Mouse (Mus musculus): ENCODE results near the gene Cables2. TPM values are rescaled to one million over a fixed set of nuclear protein-coding genes. Genes with fewer than 3 reads are reported as not detected.

Gene Cables2
- polyA plus RNA-seq, 1 experiment from 2014 or later, result 33.3 TPM

DNA sequence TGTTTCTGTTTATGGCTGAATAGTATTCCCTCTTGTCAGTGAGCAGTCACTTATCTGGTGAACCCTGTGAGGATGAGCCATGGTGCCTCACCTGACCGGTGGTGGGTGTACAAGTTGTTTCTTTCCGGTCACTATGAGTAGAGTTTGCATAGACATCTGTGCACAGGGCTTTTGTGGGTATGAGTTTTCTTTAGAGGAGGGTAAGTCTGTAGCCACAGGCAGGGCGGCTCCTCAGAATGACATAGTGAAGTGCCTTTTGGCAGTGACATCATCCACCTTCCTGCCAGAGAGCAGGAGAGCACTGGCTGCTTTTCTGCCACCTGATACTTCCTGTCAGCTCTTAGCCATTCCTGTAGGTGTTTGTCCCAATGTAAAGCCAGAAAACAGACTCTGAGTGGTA is 32.2 kb upstream of the Cables2 start:
- no peaks in the 10 kb centered on the region for H3K9me3 ChIP-seq (ENCODE audit: control insufficient read depth, low read length)
- 87% methylated on average over 3 of the region's 3 CpGs for WGBS
- no peak for ATAC-seq (ENCODE audit: low read depth)
- H3K27ac ChIP-seq (ENCODE audit: low read depth, low read length), result no peak overlapping the region
- no peaks in the 10 kb centered on the region for H3K4me1 ChIP-seq (ENCODE audit: control insufficient read depth, insufficient read depth, low read length)
- no peaks in the 10 kb centered on the region for H3K27me3 ChIP-seq (ENCODE audit: control insufficient read depth, insufficient read depth, low read length)
- no peak overlapping the region for H3K4me3 ChIP-seq (ENCODE audit: low read depth, low read length)
- no peak overlapping the region for H3K9ac ChIP-seq (replicated peaks; ENCODE audit: low read depth, low read length)
- H3K36me3 ChIP-seq (ENCODE audit: control insufficient read depth, insufficient read depth, low read length), result no peaks in the 10 kb centered on the region
- no peak overlapping the region for H3K4me2 ChIP-seq (ENCODE audit: low read depth, low read length)

DNA sequence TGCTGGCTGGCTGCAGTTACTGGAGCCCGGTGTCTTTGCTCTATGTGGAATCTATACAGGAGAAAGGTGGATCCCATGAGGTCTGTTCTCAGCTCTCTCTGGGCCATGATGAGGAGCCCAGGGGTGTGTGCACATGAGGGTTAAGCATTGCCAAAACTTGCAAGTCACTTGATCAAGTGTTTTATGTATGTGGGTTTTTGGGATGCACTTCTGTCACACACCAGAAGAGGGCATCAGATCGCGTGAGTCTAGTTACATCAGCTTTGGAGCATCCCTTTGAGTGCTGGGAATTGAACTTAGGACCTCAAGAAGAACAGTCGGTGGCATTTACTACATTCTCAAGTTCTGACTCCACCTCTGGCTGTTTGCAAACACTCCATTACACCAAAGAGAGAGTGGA is 31.3 kb upstream of the Cables2 start:
- 61% methylated on average over 4 of the region's 4 CpGs for WGBS

DNA sequence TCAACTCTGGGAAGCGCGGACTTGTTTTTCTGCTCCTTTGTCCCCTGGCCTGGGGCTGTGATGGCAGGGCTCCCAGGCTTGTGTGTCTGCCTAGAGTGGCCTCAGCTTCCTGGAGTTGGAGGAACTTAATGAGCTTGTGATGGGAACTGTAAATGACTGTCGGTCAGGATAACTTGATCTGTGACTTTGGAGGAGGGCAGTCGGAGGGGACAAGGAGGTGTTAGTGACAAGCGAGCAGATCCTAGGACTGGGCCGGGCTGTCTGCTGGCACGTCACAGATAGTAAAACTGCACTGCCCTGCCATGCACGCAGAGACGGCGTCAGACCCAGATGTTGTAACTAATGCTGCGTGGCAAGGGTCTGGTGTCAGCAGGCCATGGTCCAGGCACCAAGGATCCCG is 30.2 kb upstream of the Cables2 start:
- Histone ChIP-seq H3K4me2 (ENCODE audit: low read depth, low read length) (no peak overlapping the region), H3K36me3 (ENCODE audit: control insufficient read depth, insufficient read depth, low read length) (no peaks in the 10 kb centered on the region), H3K4me3 (ENCODE audit: low read depth, low read length) (no peak overlapping the region), H3K27ac (ENCODE audit: low read depth, low read length) (no peak overlapping the region), H3K9me3 (ENCODE audit: control insufficient read depth, low read length) (no peaks in the 10 kb centered on the region), H3K27me3 (ENCODE audit: control insufficient read depth, insufficient read depth, low read length) (no peaks in the 10 kb centered on the region), H3K4me1 (ENCODE audit: control insufficient read depth, insufficient read depth, low read length) (no peaks in the 10 kb centered on the region), H3K9ac (replicated peaks; ENCODE audit: low read depth, low read length) (no peak overlapping the region)
- 91% methylated on average over 12 of the region's 12 CpGs for WGBS
- no peak for ATAC-seq (ENCODE audit: low read depth)

More for the DNA sequence above, 31.3 kb upstream of the Cables2 start:
- H3K9me3 ChIP-seq (ENCODE audit: control insufficient read depth, low read length), result no peaks in the 10 kb centered on the region
- H3K9ac ChIP-seq (replicated peaks; ENCODE audit: low read depth, low read length), result no peak overlapping the region
- no peak overlapping the region for H3K27ac ChIP-seq (ENCODE audit: low read depth, low read length)
- ATAC-seq (ENCODE audit: low read depth), result no peak
- H3K4me3 ChIP-seq (ENCODE audit: low read depth, low read length), result no peak overlapping the region
- no peaks in the 10 kb centered on the region for H3K4me1 ChIP-seq (ENCODE audit: control insufficient read depth, insufficient read depth, low read length)
- H3K4me2 ChIP-seq (ENCODE audit: low read depth, low read length), result no peak overlapping the region
- H3K27me3 ChIP-seq (ENCODE audit: control insufficient read depth, insufficient read depth, low read length), result no peaks in the 10 kb centered on the region
- no peaks in the 10 kb centered on the region for H3K36me3 ChIP-seq (ENCODE audit: control insufficient read depth, insufficient read depth, low read length)

DNA sequence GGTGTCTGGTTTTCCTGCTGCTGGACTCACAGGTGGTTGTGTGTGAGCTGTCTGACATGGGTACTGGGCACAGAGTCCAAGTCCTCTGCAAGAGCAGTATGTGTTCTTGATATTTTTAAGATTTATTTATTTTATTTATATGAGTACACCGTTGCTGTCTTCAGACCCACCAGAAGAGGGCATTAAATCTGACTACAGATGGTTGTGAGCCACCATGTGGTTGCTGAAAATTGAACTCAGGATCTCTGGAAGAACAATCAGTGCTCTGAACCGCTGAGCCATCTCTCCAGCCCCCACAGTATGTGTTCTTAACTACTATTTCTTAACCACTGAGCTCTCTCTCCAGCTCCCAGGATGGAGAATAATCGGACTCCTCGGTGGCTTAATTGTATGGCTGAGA is 28.9 kb upstream of the Cables2 start:
- ATAC-seq (ENCODE audit: low read depth), result no peak
- H3K27me3 ChIP-seq (ENCODE audit: control insufficient read depth, insufficient read depth, low read length), result no peaks in the 10 kb centered on the region
- H3K4me1 ChIP-seq (ENCODE audit: control insufficient read depth, insufficient read depth, low read length), result no peaks in the 10 kb centered on the region
- H3K4me2 ChIP-seq (ENCODE audit: low read depth, low read length), result no peak overlapping the region
- no peak overlapping the region for H3K4me3 ChIP-seq (ENCODE audit: low read depth, low read length)
- H3K9me3 ChIP-seq (ENCODE audit: control insufficient read depth, low read length), result no peaks in the 10 kb centered on the region
- H3K9ac ChIP-seq (replicated peaks; ENCODE audit: low read depth, low read length), result no peak overlapping the region
- 78% methylated on average over 4 of the region's 4 CpGs for WGBS
- H3K27ac ChIP-seq (ENCODE audit: low read depth, low read length), result no peak overlapping the region
- H3K36me3 ChIP-seq (ENCODE audit: control insufficient read depth, insufficient read depth, low read length), result no peaks in the 10 kb centered on the region

DNA sequence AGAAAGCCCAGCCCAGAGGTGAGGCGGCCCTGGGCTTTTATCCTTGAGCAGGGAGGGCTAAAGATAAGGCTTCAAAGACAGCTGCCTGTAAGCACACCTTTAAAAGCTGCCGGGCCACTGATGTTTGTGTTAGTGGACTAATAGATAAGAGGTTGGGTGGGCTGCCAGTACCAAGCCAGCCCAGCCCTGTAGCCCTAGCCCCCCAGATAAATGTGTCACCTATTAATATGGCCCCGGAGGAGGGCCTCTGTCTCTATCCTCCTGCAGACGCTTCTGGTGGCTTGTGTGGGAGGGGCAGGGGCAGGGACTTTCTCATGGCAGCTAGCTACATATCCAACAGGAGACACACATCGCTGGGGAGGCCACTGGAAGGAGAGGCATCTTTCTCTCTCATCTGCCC is 27.5 kb upstream of the Cables2 start:
- 58% methylated on average over 5 of the region's 5 CpGs for WGBS
- H3K36me3 ChIP-seq (ENCODE audit: control insufficient read depth, insufficient read depth, low read length), result no peaks in the 10 kb centered on the region
- H3K4me3 ChIP-seq (ENCODE audit: low read depth, low read length), result no peak overlapping the region
- no peaks in the 10 kb centered on the region for H3K4me1 ChIP-seq (ENCODE audit: control insufficient read depth, insufficient read depth, low read length)
- ATAC-seq (ENCODE audit: low read depth), result no peak
- no peak overlapping the region for H3K4me2 ChIP-seq (ENCODE audit: low read depth, low read length)
- H3K9me3 ChIP-seq (ENCODE audit: control insufficient read depth, low read length), result no peaks in the 10 kb centered on the region
- no peaks in the 10 kb centered on the region for H3K27me3 ChIP-seq (ENCODE audit: control insufficient read depth, insufficient read depth, low read length)
- H3K27ac ChIP-seq (ENCODE audit: low read depth, low read length), result no peak overlapping the region
- H3K9ac ChIP-seq (replicated peaks; ENCODE audit: low read depth, low read length), result no peak overlapping the region

DNA sequence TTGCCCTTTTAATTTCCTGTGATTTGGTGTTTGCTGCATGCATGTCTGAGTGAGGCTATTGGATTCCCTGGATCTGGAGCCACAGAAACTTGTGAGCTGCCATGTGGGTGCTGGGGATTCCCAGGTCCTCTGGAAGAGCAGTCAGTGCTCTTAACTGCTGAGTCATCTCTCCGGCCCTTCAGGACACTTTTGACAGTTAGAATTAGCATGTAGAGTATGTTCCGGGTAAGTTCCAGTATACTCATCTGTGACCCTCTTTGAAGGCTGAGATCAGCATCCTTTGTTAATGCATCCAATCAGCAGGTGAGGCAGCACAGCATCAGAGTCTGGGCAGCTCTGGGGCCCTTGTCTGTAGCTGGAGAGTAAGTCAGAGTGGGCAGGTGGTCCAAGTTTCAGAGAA is 27.0 kb upstream of the Cables2 start:
- H3K36me3 ChIP-seq (ENCODE audit: control insufficient read depth, insufficient read depth, low read length), result no peaks in the 10 kb centered on the region
- H3K4me2 ChIP-seq (ENCODE audit: low read depth, low read length), result no peak overlapping the region
- H3K9me3 ChIP-seq (ENCODE audit: control insufficient read depth, low read length), result no peaks in the 10 kb centered on the region
- H3K9ac ChIP-seq (replicated peaks; ENCODE audit: low read depth, low read length), result no peak overlapping the region
- WGBS, result 88% methylated on average over 2 of the region's 2 CpGs
- H3K4me3 ChIP-seq (ENCODE audit: low read depth, low read length), result no peak overlapping the region
- H3K4me1 ChIP-seq (ENCODE audit: control insufficient read depth, insufficient read depth, low read length), result no peaks in the 10 kb centered on the region
- no peak overlapping the region for H3K27ac ChIP-seq (ENCODE audit: low read depth, low read length)
- no peak for ATAC-seq (ENCODE audit: low read depth)
- no peaks in the 10 kb centered on the region for H3K27me3 ChIP-seq (ENCODE audit: control insufficient read depth, insufficient read depth, low read length)

DNA sequence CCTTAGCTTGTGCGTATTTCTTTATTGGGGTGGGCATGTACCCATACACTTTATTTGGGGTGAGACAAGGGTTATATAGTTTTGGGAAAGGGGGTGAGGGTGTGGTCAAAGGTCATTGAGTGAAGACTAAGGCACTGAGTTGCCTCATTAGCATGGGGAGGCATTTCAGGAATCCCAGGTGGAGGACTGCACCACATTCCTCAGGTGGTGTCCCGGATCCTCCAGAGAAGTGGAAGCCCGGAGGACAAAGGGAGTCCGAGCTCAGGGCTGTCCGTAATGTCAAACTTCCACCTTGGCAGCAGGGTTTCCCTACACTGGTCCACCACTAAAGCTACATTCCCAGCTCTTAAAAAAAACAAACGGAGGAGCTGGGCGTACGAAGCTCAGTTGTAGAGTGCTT is 19.6 kb upstream of the Cables2 start:
- no peaks in the 10 kb centered on the region for H3K4me1 ChIP-seq (ENCODE audit: control insufficient read depth, insufficient read depth, low read length)
- 75% methylated on average over 8 of the region's 8 CpGs for WGBS
- H3K36me3 ChIP-seq (ENCODE audit: control insufficient read depth, insufficient read depth, low read length), result no peaks in the 10 kb centered on the region
- H3K4me3 ChIP-seq (ENCODE audit: low read depth, low read length), result no peak overlapping the region
- no peak for ATAC-seq (ENCODE audit: low read depth)
- H3K27me3 ChIP-seq (ENCODE audit: control insufficient read depth, insufficient read depth, low read length), result no peaks in the 10 kb centered on the region
- no peak overlapping the region for H3K27ac ChIP-seq (ENCODE audit: low read depth, low read length)
- H3K9me3 ChIP-seq (ENCODE audit: control insufficient read depth, low read length), result no peaks in the 10 kb centered on the region
- no peak overlapping the region for H3K9ac ChIP-seq (replicated peaks; ENCODE audit: low read depth, low read length)
- no peak overlapping the region for H3K4me2 ChIP-seq (ENCODE audit: low read depth, low read length)

GRCm38 (mm10) chr2:180292026-180292425 is 18.7 kb upstream of the Cables2 start:
- Histone ChIP-seq H3K36me3 (ENCODE audit: control insufficient read depth, insufficient read depth, low read length) (no peaks in the 10 kb centered on the region), H3K4me3 (ENCODE audit: low read depth, low read length) (no peak overlapping the region), H3K4me2 (ENCODE audit: low read depth, low read length) (no peak overlapping the region), H3K4me1 (ENCODE audit: control insufficient read depth, insufficient read depth, low read length) (no peaks in the 10 kb centered on the region), H3K9ac (replicated peaks; ENCODE audit: low read depth, low read length) (no peak overlapping the region), H3K27ac (ENCODE audit: low read depth, low read length) (no peak overlapping the region), H3K27me3 (ENCODE audit: control insufficient read depth, insufficient read depth, low read length) (no peaks in the 10 kb centered on the region), H3K9me3 (ENCODE audit: control insufficient read depth, low read length) (no peaks in the 10 kb centered on the region)
- no peak for ATAC-seq (ENCODE audit: low read depth)
- WGBS, result 80% methylated on average over 4 of the region's 4 CpGs

DNA sequence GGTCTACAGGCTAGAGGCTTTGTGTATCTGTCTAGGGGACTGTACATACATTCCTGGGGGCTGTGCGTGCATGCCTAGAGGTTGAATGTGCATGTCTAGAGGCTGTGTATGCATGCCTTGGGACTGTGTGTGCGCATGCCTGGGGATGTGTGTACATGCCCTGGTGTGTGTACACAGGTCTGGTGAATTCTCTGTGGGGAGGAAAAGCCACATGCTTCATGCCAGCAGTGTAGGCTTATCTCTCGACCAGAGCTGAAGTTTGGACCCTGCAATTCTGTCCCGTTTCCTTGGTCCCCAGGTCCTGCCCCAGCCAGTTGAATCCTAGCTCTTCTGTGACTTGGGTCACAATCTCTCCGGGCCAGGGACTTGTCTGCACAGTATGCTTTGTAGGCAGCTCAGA is 18.3 kb upstream of the Cables2 start:
- Histone ChIP-seq H3K4me3 (ENCODE audit: low read depth, low read length) (no peak overlapping the region), H3K27me3 (ENCODE audit: control insufficient read depth, insufficient read depth, low read length) (no peaks in the 10 kb centered on the region), H3K4me2 (ENCODE audit: low read depth, low read length) (no peak overlapping the region), H3K4me1 (ENCODE audit: control insufficient read depth, insufficient read depth, low read length) (no peaks in the 10 kb centered on the region), H3K9ac (replicated peaks; ENCODE audit: low read depth, low read length) (no peak overlapping the region), H3K9me3 (ENCODE audit: control insufficient read depth, low read length) (no peaks in the 10 kb centered on the region), H3K27ac (ENCODE audit: low read depth, low read length) (no peak overlapping the region), H3K36me3 (ENCODE audit: control insufficient read depth, insufficient read depth, low read length) (no peaks in the 10 kb centered on the region)
- 85% methylated on average over 5 of the region's 5 CpGs for WGBS
- no peak for ATAC-seq (ENCODE audit: low read depth)

DNA sequence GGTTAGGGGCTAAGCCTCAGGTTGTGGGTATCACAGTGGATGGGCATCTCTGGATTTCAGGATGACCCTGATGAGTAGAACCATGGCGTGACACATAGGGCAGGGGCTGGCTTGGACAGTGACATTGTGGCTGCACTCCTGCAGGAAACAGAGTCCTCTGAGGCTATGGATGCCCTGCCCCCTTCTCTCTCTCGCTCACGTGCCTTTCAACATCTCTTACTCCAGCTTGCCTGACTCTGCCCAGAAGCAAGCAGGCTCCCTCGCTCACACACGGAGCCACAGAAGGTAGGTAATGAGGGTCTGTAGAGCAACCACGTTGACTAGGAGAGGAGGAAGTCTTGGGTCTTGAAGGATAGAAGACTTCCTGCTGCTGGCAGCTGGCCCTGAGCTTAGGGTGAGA is 17.2 kb upstream of the Cables2 start:
- no peaks in the 10 kb centered on the region for H3K27me3 ChIP-seq (ENCODE audit: control insufficient read depth, insufficient read depth, low read length)
- H3K4me3 ChIP-seq (ENCODE audit: low read depth, low read length), result no peak overlapping the region
- no peak for ATAC-seq (ENCODE audit: low read depth)
- H3K9ac ChIP-seq (replicated peaks; ENCODE audit: low read depth, low read length), result no peak overlapping the region
- H3K36me3 ChIP-seq (ENCODE audit: control insufficient read depth, insufficient read depth, low read length), result no peaks in the 10 kb centered on the region
- 71% methylated on average over 6 of the region's 6 CpGs for WGBS
- H3K4me1 ChIP-seq (ENCODE audit: control insufficient read depth, insufficient read depth, low read length), result no peaks in the 10 kb centered on the region
- no peaks in the 10 kb centered on the region for H3K9me3 ChIP-seq (ENCODE audit: control insufficient read depth, low read length)
- no peak overlapping the region for H3K4me2 ChIP-seq (ENCODE audit: low read depth, low read length)
- no peak overlapping the region for H3K27ac ChIP-seq (ENCODE audit: low read depth, low read length)

Measured in neural tube, embryonic 14.5 days (tissue).